Mouse (Mus musculus): Measurements from ENCODE around the gene B3gat1.

DNA sequence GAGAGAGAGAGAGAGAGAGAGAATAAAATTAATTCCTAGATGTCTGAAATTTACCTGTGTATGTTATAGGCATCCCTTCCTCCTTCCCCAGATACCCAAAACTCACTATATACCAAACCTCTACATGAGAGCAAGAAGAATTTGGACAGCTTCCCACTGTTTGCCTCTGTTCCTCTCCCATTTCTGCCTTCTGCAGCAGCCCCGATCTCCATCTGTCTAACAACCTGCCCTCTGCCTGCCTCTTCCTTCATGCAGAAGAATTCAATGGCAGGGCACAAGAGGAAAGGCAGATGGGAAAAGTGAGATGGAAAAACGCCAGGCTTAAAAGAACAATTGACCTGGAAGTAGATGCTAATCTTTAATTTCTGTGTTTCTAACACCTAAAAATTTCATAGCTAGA, 5.0 kb upstream of the B3gat1 start:
- TF ChIP-seq CTCF (IDR thresholded peaks at IDR 0.05; ENCODE audit: extremely low read depth, insufficient read depth, low read length) (no peak), POLR2A (IDR thresholded peaks at IDR 0.05; ENCODE audit: extremely low read depth, insufficient read depth, low read length) (no peak)

Data from cortical plate, adult 2 months (tissue).